Mouse (Mus musculus) liver, adult 2 months (tissue): ENCODE measurements at regions not wholly inside any gene's neighbourhood (a gene's known extent, or its start where the extent isn't known, plus 50 kb on each side); places are given as distances from the start of the nearest gene placed in this dataset.

Experiments
- CTCF ChIP-seq: fragments of 200-500 bp; IDR thresholded peaks from 2 replicates; pipeline ENCODE4 v1.5.1; 2011; ENCODE audit warnings: low read depth, low read length, control low read depth
- POLR2A ChIP-seq: fragments of 200-500 bp; IDR thresholded peaks from 2 replicates; pipeline ENCODE4 v1.6.1; 2011; ENCODE audit warnings: low read length, control low read depth; ENCODE audit not compliant: insufficient read depth; ENCODE audit errors: extremely low read depth

GRCm38 (mm10) chr14:25147731-25148130 is 311.3 kb upstream of the Zmiz1 start:
- TF ChIP-seq CTCF = no peak
- TF ChIP-seq POLR2A = no peak
